Mouse (Mus musculus) hindbrain, embryonic 11.5 days (tissue): ENCODE data around the gene Zfp367. TPM values are rescaled to one million over a fixed set of nuclear protein-coding genes. Genes with fewer than 3 reads are reported as not detected.

Source experiments
- ATAC-seq: fragments of 200-750 bp; cut with Nextera tagmentation; 2 replicates; pipeline ENCODE4 v1.8.0; 2017; ENCODE audit warnings: mild to moderate bottlenecking, moderate TSS enrichment, moderate library complexity; ENCODE audit not compliant: low FRiP score
- DNase-seq: peaks from one replicate; pipeline ENCODE4 v3.0.0-alpha.2; 2015; ENCODE audit warnings: low spot score
- H3K27ac ChIP-seq: fragments of 300-500 bp; sonication (generic); 2 replicates; pipeline ENCODE4 v1.5.1; 2014; ENCODE audit warnings: mild to moderate bottlenecking, low read depth, low read length
- H3K27me3 ChIP-seq: fragments of 300-500 bp; sonication (generic); 2 replicates; pipeline ENCODE4 v1.6.1; 2014; ENCODE audit warnings: mild to moderate bottlenecking, low read length, moderate library complexity, mixed read lengths; ENCODE audit not compliant: control insufficient read depth, insufficient read depth
- H3K36me3 ChIP-seq: fragments of 300-500 bp; sonication (generic); 2 replicates; pipeline ENCODE4 v1.6.1; 2014; ENCODE audit warnings: mild to moderate bottlenecking, low read length, moderate library complexity, mixed read lengths; ENCODE audit not compliant: control insufficient read depth, insufficient read depth
- H3K4me1 ChIP-seq: fragments of 300-500 bp; sonication (generic); replicated peaks from 2 replicates; pipeline ENCODE4 v1.6.1; 2014; ENCODE audit warnings: low read length, mixed read lengths; ENCODE audit not compliant: control insufficient read depth, insufficient read depth
- H3K4me2 ChIP-seq: fragments of 300-500 bp; sonication (generic); replicated peaks from 2 replicates; pipeline ENCODE4 v1.6.1; 2014; ENCODE audit warnings: mild to moderate bottlenecking, low read depth, low read length
- H3K4me3 ChIP-seq: fragments of 300-500 bp; sonication (generic); 2 replicates; pipeline ENCODE4 v1.5.1; 2014; ENCODE audit warnings: low read depth, low read length
- H3K9ac ChIP-seq: fragments of 300-500 bp; sonication (generic); 2 replicates; pipeline ENCODE4 v1.6.1; 2014; ENCODE audit warnings: low read depth, low read length
- H3K9me3 ChIP-seq: fragments of 300-500 bp; sonication (generic); 2 replicates; pipeline ENCODE4 v1.6.1; 2016; ENCODE audit warnings: low read length; ENCODE audit not compliant: control insufficient read depth
- WGBS: fragments of 180-500 bp; shearing (Covaris S2); extraction: QIAGEN DNeasy Blood & Tissue Kit; methylation state at CpG from one replicate; pipeline ENCODE4 v1.1.7; 2014; 5-methylcytosine and 5-hydroxymethylcytosine counted together
- polyA plus RNA-seq: library from polyadenylated mRNA; unstranded; fragments of >200 nt; fragmentation: Nextera tagmentation; extraction: Ambion mirVana; gene quantifications from 2 replicates; pipeline ENCODE4 v1.2.1, GENCODE M21; 2014

The Zfp367 gene
- polyA plus RNA-seq, 1 experiment from 2014 or later = 20.3 TPM

GRCm38 (mm10) chr13:64162626-64163025, 9.6 kb upstream of the Zfp367 start:
- peak overlapping the region; percentile 84 for H3K4me3 ChIP-seq

GRCm38 (mm10) chr13:64161916-64162611, 9.1 kb upstream of the Zfp367 start:
- no peaks in the 10 kb centered on the region for H3K36me3 ChIP-seq
- peak overlapping the region; percentile 77 for H3K9ac ChIP-seq
- H3K9me3 ChIP-seq = 0 out of 2 replicates have a peak, but pooled peaks cover 2% of the 10 kb centered on the region
- ATAC-seq = peak; percentile 77
- H3K4me1 ChIP-seq = 0 out of 2 replicates have a peak, but pooled peaks cover 2% of the 10 kb centered on the region
- peak overlapping the region; percentile 84 for H3K4me3 ChIP-seq
- peak overlapping the region; percentile 80 for H3K27ac ChIP-seq
- WGBS = 0% methylated on average over 55 of the region's 71 CpGs
- no peaks in the 10 kb centered on the region; the same call in 1 of the 2 replicates for H3K27me3 ChIP-seq
- H3K4me2 ChIP-seq = peak overlapping the region; percentile 98
- no peak for DNase-seq

More at GRCm38 (mm10) chr13:64162626-64163025, 9.6 kb upstream of the Zfp367 start:
- H3K9me3 ChIP-seq = 0 out of 2 replicates have a peak, but pooled peaks cover 2% of the 10 kb centered on the region
- DNase-seq = peak; percentile 57
- H3K27me3 ChIP-seq = no peaks in the 10 kb centered on the region; the same call in 1 of the 2 replicates
- no peak; the same call in 1 of the 2 replicates for ATAC-seq
- peak overlapping the region; percentile 98 for H3K4me2 ChIP-seq
- 0 out of 2 replicates have a peak, but pooled peaks cover 2% of the 10 kb centered on the region for H3K4me1 ChIP-seq
- H3K36me3 ChIP-seq = no peaks in the 10 kb centered on the region
- peak overlapping the region; percentile 77 for H3K9ac ChIP-seq
- WGBS = 1% methylated on average over 14 of the region's 14 CpGs
- H3K27ac ChIP-seq = no peak overlapping the region

- Histone ChIP-seq H3K27me3 (no peaks in the 10 kb centered on the region; the same call in 1 of the 2 replicates), H3K27ac (peak within 1 kb of the TSS; percentile 80), H3K4me1 (0 out of 2 replicates have a peak, but pooled peaks cover 2% of the 10 kb centered on the region), H3K9ac (peak within 1 kb of the TSS; percentile 77), H3K36me3 (no peaks in the 10 kb centered on the region), H3K9me3 (0 out of 2 replicates have a peak, but pooled peaks cover under 1% of the 10 kb centered on the region), H3K4me3 (peak within 1 kb of the TSS; percentile 84), H3K4me2 (peak within 1 kb of the TSS; percentile 98)
- DNase-seq (peak; percentile 99), ATAC-seq (peak; percentile 98)
- WGBS = under 1% methylated on average over 30 of the region's 31 CpGs
Observed at GRCm38 (mm10) chr13:64161548-64161915, 8.5 kb upstream of the Zfp367 start, which contains the start of gene Habp4. TSS of gene Habp4 (plus strand) at chr13:64161824.

- no peaks in the 10 kb centered on the region for H3K27me3 ChIP-seq
- no peaks in the 10 kb centered on the region for H3K9me3 ChIP-seq
- no peak overlapping the region for H3K4me2 ChIP-seq
- ATAC-seq = no peak
- H3K4me1 ChIP-seq = 0 out of 2 replicates have a peak, but pooled peaks cover 2% of the 10 kb centered on the region
- DNase-seq = no peak
- no peak overlapping the region for H3K9ac ChIP-seq
- H3K27ac ChIP-seq = no peak overlapping the region
- no peaks in the 10 kb centered on the region for H3K36me3 ChIP-seq
- no peak overlapping the region for H3K4me3 ChIP-seq
Observed at GRCm38 (mm10) chr13:64156966-64157365, 4.0 kb upstream of the Zfp367 start.

GRCm38 (mm10) chr13:64155171-64155571, 2.2 kb upstream of the Zfp367 start:
- Histone ChIP-seq H3K9me3 (no peaks in the 10 kb centered on the region), H3K4me3 (no peak overlapping the region), H3K27me3 (no peaks in the 10 kb centered on the region), H3K36me3 (no peaks in the 10 kb centered on the region), H3K27ac (no peak overlapping the region), H3K4me1 (no peaks in the 10 kb centered on the region), H3K9ac (no peak overlapping the region), H3K4me2 (no peak overlapping the region)
- no peak for ATAC-seq
- WGBS = 21% methylated on average over 1 of the region's 1 CpGs
- DNase-seq = peak; percentile 29

GRCm38 (mm10) chr13:64154651-64155050, 1.6 kb upstream of the Zfp367 start:
- no peak overlapping the region for H3K9ac ChIP-seq
- H3K4me2 ChIP-seq = no peak overlapping the region
- ATAC-seq (no peak), DNase-seq (no peak)
- no peaks in the 10 kb centered on the region for H3K9me3 ChIP-seq
- H3K27me3 ChIP-seq = no peaks in the 10 kb centered on the region
- WGBS = 65% methylated on average over 2 of the region's 2 CpGs
- no peaks in the 10 kb centered on the region for H3K36me3 ChIP-seq
- no peak overlapping the region for H3K4me3 ChIP-seq
- H3K27ac ChIP-seq = no peak overlapping the region
- H3K4me1 ChIP-seq = no peaks in the 10 kb centered on the region

GRCm38 (mm10) chr13:64153751-64154267, 807 bp upstream of the Zfp367 start:
- Histone ChIP-seq H3K4me3 (peak overlapping the region; percentile 93), H3K9ac (no peak overlapping the region), H3K27me3 (no peaks in the 10 kb centered on the region), H3K27ac (no peak overlapping the region), H3K36me3 (no peaks in the 10 kb centered on the region), H3K9me3 (no peaks in the 10 kb centered on the region), H3K4me2 (peak overlapping the region; percentile 37), H3K4me1 (no peaks in the 10 kb centered on the region)
- peak; percentile 67 for DNase-seq
- under 1% methylated on average over 18 of the region's 18 CpGs for WGBS
- peak; percentile 56 for ATAC-seq

- WGBS = 0% methylated on average over 54 of the region's 61 CpGs
- H3K36me3 ChIP-seq = no peaks in the 10 kb centered on the region
- H3K27me3 ChIP-seq = no peaks in the 10 kb centered on the region
- peak overlapping the region; percentile 93 for H3K4me3 ChIP-seq
- H3K9ac ChIP-seq = peak overlapping the region; percentile 72
- H3K4me1 ChIP-seq = no peaks in the 10 kb centered on the region
- H3K27ac ChIP-seq = peak overlapping the region; percentile 74
- H3K9me3 ChIP-seq = no peaks in the 10 kb centered on the region
- H3K4me2 ChIP-seq = peak overlapping the region; percentile 95
- DNase-seq (peak; percentile 61), ATAC-seq (peak; percentile 57)
Observed at GRCm38 (mm10) chr13:64152671-64153082, 325 bp downstream of the Zfp367 start.
